Mouse (Mus musculus): ENCODE data around the gene Cdh23. TPM values are rescaled to one million over a fixed set of nuclear protein-coding genes. Genes with fewer than 3 reads are reported as not detected.

Gene Cdh23
- polyA plus RNA-seq, 1 experiment from 2014 or later, result 6.9 TPM

DNA sequence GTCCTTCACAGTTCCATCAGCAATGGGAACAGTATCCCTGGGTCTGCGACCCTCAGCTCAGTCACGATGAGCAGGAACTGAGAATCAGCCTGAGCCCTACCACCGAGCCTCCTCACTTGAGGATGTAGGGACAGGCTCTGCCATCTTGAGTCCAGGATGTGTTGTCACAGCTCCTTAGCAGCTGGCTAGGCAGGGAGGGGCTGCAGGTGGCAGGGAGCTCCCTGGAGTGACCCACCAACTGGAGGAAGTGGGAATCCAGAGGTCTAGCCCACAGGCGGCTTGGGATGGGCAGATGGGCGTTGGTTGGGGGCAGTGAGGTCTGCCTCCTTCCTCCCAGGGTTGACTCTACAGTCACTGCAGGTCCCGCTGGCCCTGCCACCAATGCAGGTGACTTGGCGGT is 432.9 kb downstream of the Cdh23 start:
- Histone ChIP-seq H3K9ac (no peak overlapping the region), H3K4me1 (replicated peaks) (peaks cover 5% of the 10 kb centered on the region; the same call in 1 of the 2 replicates), H3K36me3 (no peaks in the 10 kb centered on the region), H3K9me3 (no peaks in the 10 kb centered on the region), H3K27ac (replicated peaks) (no peak overlapping the region), H3K4me2 (no peak overlapping the region), H3K27me3 (no peaks in the 10 kb centered on the region), H3K4me3 (no peak overlapping the region)
- 87% methylated on average over 5 of the region's 7 CpGs for WGBS
- no peak; the same call in 1 of the 2 replicates for ATAC-seq (ENCODE audit: low FRiP score, low read depth)

- peak; percentile 83 for ATAC-seq (ENCODE audit: low FRiP score, low read depth)
- Histone ChIP-seq H3K4me1 (replicated peaks) (peaks cover 5% of the 10 kb centered on the region; the same call in 1 of the 2 replicates), H3K9me3 (no peaks in the 10 kb centered on the region), H3K9ac (no peak overlapping the region), H3K4me2 (no peak overlapping the region), H3K4me3 (no peak overlapping the region), H3K27ac (replicated peaks) (peak overlapping the region; percentile 64), H3K36me3 (no peaks in the 10 kb centered on the region), H3K27me3 (no peaks in the 10 kb centered on the region)
- WGBS, result 33% methylated on average over 3 of the region's 3 CpGs
Observed at GRCm38 (mm10) chr10:60262386-60262785, 433.9 kb downstream of the Cdh23 start.

- ATAC-seq (ENCODE audit: low FRiP score, low read depth), result no peak
- 41% methylated on average over 5 of the region's 5 CpGs for WGBS
- H3K27ac ChIP-seq (replicated peaks), result no peak overlapping the region
Observed at GRCm38 (mm10) chr10:60261530-60261929, 434.8 kb downstream of the Cdh23 start.

GRCm38 (mm10) chr10:60260557-60261294 is 435.6 kb downstream of the Cdh23 start:
- Histone ChIP-seq H3K27me3 (no peaks in the 10 kb centered on the region), H3K36me3 (no peaks in the 10 kb centered on the region), H3K9ac (no peak overlapping the region), H3K27ac (replicated peaks) (no peak overlapping the region), H3K9me3 (no peaks in the 10 kb centered on the region), H3K4me2 (no peak overlapping the region), H3K4me3 (no peak overlapping the region), H3K4me1 (replicated peaks) (peaks cover 5% of the 10 kb centered on the region; the same call in 1 of the 2 replicates)
- WGBS, result 92% methylated on average over 5 of the region's 5 CpGs
- ATAC-seq (ENCODE audit: low FRiP score, low read depth), result no peak

More at GRCm38 (mm10) chr10:60261530-60261929, 434.8 kb downstream of the Cdh23 start:
- Histone ChIP-seq H3K4me1 (replicated peaks) (peaks cover 5% of the 10 kb centered on the region; the same call in 1 of the 2 replicates), H3K4me2 (no peak overlapping the region), H3K4me3 (no peak overlapping the region), H3K9ac (no peak overlapping the region), H3K9me3 (no peaks in the 10 kb centered on the region), H3K36me3 (no peaks in the 10 kb centered on the region), H3K27me3 (no peaks in the 10 kb centered on the region)

DNA sequence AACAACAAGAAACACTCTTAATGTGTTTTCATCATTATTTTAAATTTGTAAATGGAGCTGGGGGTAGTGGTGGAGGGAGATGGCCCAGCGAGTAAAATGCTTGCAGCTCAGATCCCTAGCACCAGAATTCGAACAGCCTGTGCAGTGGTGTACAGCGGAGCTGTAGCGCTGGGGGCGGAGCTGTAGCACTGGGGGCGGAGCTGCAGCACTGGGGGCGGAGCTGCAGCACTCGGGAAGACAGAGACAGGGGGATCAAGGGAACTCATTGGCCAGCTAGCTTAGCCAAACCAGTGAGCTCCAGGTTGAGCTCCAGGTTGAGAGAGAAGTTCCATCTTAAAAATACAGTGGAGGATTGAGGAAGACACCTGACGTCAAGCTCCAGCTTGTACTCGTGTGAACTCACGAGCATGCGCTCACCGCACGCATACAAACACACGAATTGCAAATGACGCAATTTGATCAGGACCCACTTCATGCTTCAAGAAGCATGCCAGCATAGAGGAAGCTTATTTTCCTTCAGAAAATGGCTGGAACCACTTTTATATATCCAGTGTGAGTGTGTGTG is 438.9 kb downstream of the Cdh23 start:
- Histone ChIP-seq H3K36me3 (no peaks in the 10 kb centered on the region), H3K9ac (no peak overlapping the region), H3K27me3 (no peaks in the 10 kb centered on the region), H3K4me1 (replicated peaks) (peaks cover 5% of the 10 kb centered on the region; the same call in 1 of the 2 replicates), H3K4me2 (no peak overlapping the region), H3K9me3 (no peaks in the 10 kb centered on the region), H3K27ac (replicated peaks) (no peak overlapping the region), H3K4me3 (no peak overlapping the region)
- WGBS, result 57% methylated on average over 16 of the region's 16 CpGs
- no peak for ATAC-seq (ENCODE audit: low FRiP score, low read depth)

DNA sequence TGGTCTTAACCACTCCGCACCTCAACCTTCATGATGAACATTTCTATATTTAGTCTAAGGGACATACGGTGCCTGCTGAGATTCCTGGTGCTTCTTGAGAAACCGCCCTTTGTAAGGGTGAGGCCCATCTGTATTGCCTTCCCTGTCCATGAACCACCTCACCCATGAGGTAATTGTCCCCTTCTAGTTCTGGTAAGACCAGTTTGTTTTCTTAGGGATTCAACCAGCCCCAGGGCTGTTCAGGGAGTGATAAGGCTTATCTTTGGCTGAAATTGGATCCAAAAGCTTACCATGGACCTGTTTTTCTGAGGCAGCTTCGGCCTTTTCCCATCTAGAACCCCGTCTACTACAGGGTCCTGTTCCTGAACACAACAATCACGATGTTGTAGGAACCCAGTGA is 440.2 kb downstream of the Cdh23 start:
- WGBS, result 92% methylated on average over 6 of the region's 6 CpGs
- H3K36me3 ChIP-seq, result no peaks in the 10 kb centered on the region
- no peak for ATAC-seq (ENCODE audit: low FRiP score, low read depth)
- H3K27ac ChIP-seq (replicated peaks), result no peak overlapping the region
- H3K4me3 ChIP-seq, result no peak overlapping the region
- H3K4me2 ChIP-seq, result no peak overlapping the region
- H3K4me1 ChIP-seq (replicated peaks), result no peaks in the 10 kb centered on the region
- H3K9me3 ChIP-seq, result no peaks in the 10 kb centered on the region
- H3K27me3 ChIP-seq, result no peaks in the 10 kb centered on the region
- H3K9ac ChIP-seq, result no peak overlapping the region

Other genes starting within 250 kb of the Cdh23 start
- 10.9 and 12.2 TPM in 2 replicates for gene Slc29a3, start 56.3 kb upstream of the Cdh23 start, polyA plus RNA-seq (2015; fragmentation: Nextera tagmentation; extraction: Ambion mirVana)
- gene Unc5b, start 135.1 kb upstream of the Cdh23 start, polyA plus RNA-seq (2015; fragmentation: Nextera tagmentation; extraction: Ambion mirVana), result 2.8 and 3.5 TPM in 2 replicates